Mouse (Mus musculus) liver, adult 2 months (tissue): ENCODE measurements at regions not wholly inside any gene's neighbourhood (a gene's known extent, or its start where the extent isn't known, plus 50 kb on each side); places are given as distances from the start of the nearest gene placed in this dataset.

Source experiments
- DNase-seq: peaks from one replicate; pipeline ENCODE4 v3.0.0-alpha.2; 2011; ENCODE audit warnings: low read depth, low spot score; ENCODE audit errors: extremely low read depth
- H3K27ac ChIP-seq: fragments of 200-500 bp; replicated peaks from 2 replicates; pipeline ENCODE4 v1.5.1; 2012; ENCODE audit warnings: low read depth, mild to moderate bottlenecking, control low read depth, inconsistent platforms, low read length; ENCODE audit not compliant: insufficient read depth
- H3K27me3 ChIP-seq: fragments of 200-500 bp; 2 replicates; pipeline ENCODE4 v1.6.1; 2012; ENCODE audit warnings: mild to moderate bottlenecking, moderate library complexity, low read length, inconsistent platforms; ENCODE audit not compliant: control insufficient read depth, insufficient read depth
- H3K36me3 ChIP-seq: fragments of 200-500 bp; 2 replicates; pipeline ENCODE4 v1.6.1; 2012; ENCODE audit warnings: low read length, inconsistent platforms; ENCODE audit not compliant: control insufficient read depth, insufficient read depth
- H3K4me1 ChIP-seq: fragments of 200-500 bp; 2 replicates; pipeline ENCODE4 v1.6.1; 2011; ENCODE audit warnings: low read length; ENCODE audit not compliant: control insufficient read depth, insufficient read depth
- H3K4me3 ChIP-seq: fragments of 200-500 bp; 2 replicates; pipeline ENCODE4 v1.5.1; 2011; ENCODE audit warnings: low read depth, mild to moderate bottlenecking, control low read depth, low read length, moderate library complexity; ENCODE audit not compliant: insufficient read depth
- H3K79me2 ChIP-seq: fragments of 200-500 bp; 2 replicates; pipeline ENCODE4 v1.6.1; 2012; ENCODE audit warnings: inconsistent platforms, mild to moderate bottlenecking, low read length, moderate library complexity; ENCODE audit not compliant: control insufficient read depth, insufficient read depth
- H3K9ac ChIP-seq: fragments of 200-500 bp; 2 replicates; pipeline ENCODE4 v1.6.1; 2012; ENCODE audit warnings: low read depth, mild to moderate bottlenecking, control low read depth, inconsistent platforms, low read length
- CTCF ChIP-seq: fragments of 200-500 bp; IDR thresholded peaks from 2 replicates; pipeline ENCODE4 v1.5.1; 2011; ENCODE audit warnings: low read depth, low read length, control low read depth
- POLR2A ChIP-seq: fragments of 200-500 bp; IDR thresholded peaks from 2 replicates; pipeline ENCODE4 v1.6.1; 2011; ENCODE audit warnings: low read length, control low read depth; ENCODE audit not compliant: insufficient read depth; ENCODE audit errors: extremely low read depth
- WGBS: fragments of 180-500 bp; shearing (Covaris S2); methylation state at CpG from one replicate; pipeline ENCODE4 v1.1.7; 2018; 5-methylcytosine and 5-hydroxymethylcytosine counted together

GRCm38 (mm10) chr16:78641717-78642116 is 65.2 kb upstream of the D16Ertd472e start:
- 80% methylated on average over 5 of the region's 5 CpGs for WGBS

GRCm38 (mm10) chr16:78641205-78641604 is 64.7 kb upstream of the D16Ertd472e start:
- H3K79me2 ChIP-seq = no peaks in the 10 kb centered on the region
- no peaks in the 10 kb centered on the region for H3K36me3 ChIP-seq
- no peaks in the 10 kb centered on the region for H3K4me1 ChIP-seq
- WGBS = 25% methylated on average over 3 of the region's 3 CpGs
- H3K27ac ChIP-seq = no peak overlapping the region
- H3K4me3 ChIP-seq = no peak overlapping the region
- no peak for DNase-seq
- H3K27me3 ChIP-seq = no peaks in the 10 kb centered on the region
- TF ChIP-seq POLR2A (no peak), CTCF (no peak)
- no peak overlapping the region for H3K9ac ChIP-seq

More at GRCm38 (mm10) chr16:78641717-78642116, 65.2 kb upstream of the D16Ertd472e start:
- Histone ChIP-seq H3K27me3 (no peaks in the 10 kb centered on the region), H3K4me3 (no peak overlapping the region), H3K27ac (no peak overlapping the region), H3K9ac (no peak overlapping the region), H3K79me2 (no peaks in the 10 kb centered on the region), H3K36me3 (no peaks in the 10 kb centered on the region), H3K4me1 (no peaks in the 10 kb centered on the region)
- DNase-seq = no peak
- no peak for TF ChIP-seq CTCF
- no peak for TF ChIP-seq POLR2A

GRCm38 (mm10) chr16:78637452-78637851 is 60.9 kb upstream of the D16Ertd472e start:
- H3K4me1 ChIP-seq = peaks cover 4% of the 10 kb centered on the region; the same call in 1 of the 2 replicates
- H3K27me3 ChIP-seq = no peaks in the 10 kb centered on the region
- H3K4me3 ChIP-seq = no peak overlapping the region
- DNase-seq = no peak
- no peak for TF ChIP-seq POLR2A
- no peak for TF ChIP-seq CTCF
- 91% methylated on average over 6 of the region's 6 CpGs for WGBS
- no peak overlapping the region for H3K9ac ChIP-seq
- H3K79me2 ChIP-seq = no peaks in the 10 kb centered on the region
- no peak overlapping the region for H3K27ac ChIP-seq
- H3K36me3 ChIP-seq = no peaks in the 10 kb centered on the region

- Histone ChIP-seq H3K27me3 (no peaks in the 10 kb centered on the region), H3K27ac (no peak overlapping the region), H3K36me3 (no peaks in the 10 kb centered on the region), H3K4me1 (peaks cover 4% of the 10 kb centered on the region; the same call in 1 of the 2 replicates), H3K9ac (no peak overlapping the region), H3K4me3 (no peak overlapping the region), H3K79me2 (no peaks in the 10 kb centered on the region)
- TF ChIP-seq CTCF = peak; percentile 28; the same call in 1 of the 2 replicates
- no peak for TF ChIP-seq POLR2A
- peak; percentile 48 for DNase-seq
- 41% methylated on average over 5 of the region's 5 CpGs for WGBS
Observed at GRCm38 (mm10) chr16:78637015-78637414, 60.5 kb upstream of the D16Ertd472e start.

- Histone ChIP-seq H3K4me1 (peaks cover 4% of the 10 kb centered on the region; the same call in 1 of the 2 replicates), H3K27me3 (no peaks in the 10 kb centered on the region), H3K9ac (no peak overlapping the region), H3K27ac (no peak overlapping the region), H3K36me3 (no peaks in the 10 kb centered on the region), H3K79me2 (no peaks in the 10 kb centered on the region), H3K4me3 (no peak overlapping the region)
- WGBS = 89% methylated on average over 5 of the region's 5 CpGs
- DNase-seq = no peak
- TF ChIP-seq CTCF = no peak
- TF ChIP-seq POLR2A = no peak
Observed at GRCm38 (mm10) chr16:78635774-78636173, 59.3 kb upstream of the D16Ertd472e start.

GRCm38 (mm10) chr16:78635257-78635656 is 58.7 kb upstream of the D16Ertd472e start:
- Histone ChIP-seq H3K27ac (no peak overlapping the region), H3K4me1 (peaks cover 4% of the 10 kb centered on the region; the same call in 1 of the 2 replicates), H3K36me3 (no peaks in the 10 kb centered on the region), H3K79me2 (no peaks in the 10 kb centered on the region), H3K27me3 (no peaks in the 10 kb centered on the region), H3K4me3 (no peak overlapping the region), H3K9ac (no peak overlapping the region)
- TF ChIP-seq POLR2A (no peak), CTCF (peak; percentile 72)
- DNase-seq = peak; percentile 57
- 23% methylated on average over 8 of the region's 8 CpGs for WGBS
